Mouse (Mus musculus): Measurements from ENCODE around the gene Cnn3. TPM values are rescaled to one million over a fixed set of nuclear protein-coding genes. Genes with fewer than 3 reads are reported as not detected.

Gene Cnn3
- total RNA-seq, 2 experiments from 2014 or later, result 65.0 to 67.9 TPM

DNA sequence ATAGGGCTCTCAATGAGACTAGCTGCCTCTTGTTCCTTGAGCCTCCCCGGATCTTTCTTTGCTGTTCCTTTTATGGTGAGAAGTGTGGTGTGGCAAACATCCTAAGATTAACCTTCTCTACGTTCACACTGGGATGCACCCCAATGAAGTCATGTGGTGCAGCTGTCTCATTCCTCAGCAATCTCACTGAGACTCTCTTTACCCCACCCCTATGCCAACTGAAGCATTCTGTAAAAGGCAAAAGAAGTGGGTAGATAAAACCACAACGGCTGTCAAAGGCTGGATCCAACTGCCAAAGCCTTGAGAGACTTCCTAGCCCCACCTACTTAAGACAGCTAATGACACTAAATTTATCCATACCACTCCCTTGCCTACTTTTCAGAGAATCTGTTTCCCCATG lies 48.4 kb downstream of the Cnn3 start:
- DNase-seq (ENCODE audit: low spot score in 2 of 2), result no peak
- intact Hi-C loops (cut with DNase I), result loop anchor here (1.0 kb wide), 1 partner anchor 24 kb away; no protein-coding TSS in a partner anchor

DNA sequence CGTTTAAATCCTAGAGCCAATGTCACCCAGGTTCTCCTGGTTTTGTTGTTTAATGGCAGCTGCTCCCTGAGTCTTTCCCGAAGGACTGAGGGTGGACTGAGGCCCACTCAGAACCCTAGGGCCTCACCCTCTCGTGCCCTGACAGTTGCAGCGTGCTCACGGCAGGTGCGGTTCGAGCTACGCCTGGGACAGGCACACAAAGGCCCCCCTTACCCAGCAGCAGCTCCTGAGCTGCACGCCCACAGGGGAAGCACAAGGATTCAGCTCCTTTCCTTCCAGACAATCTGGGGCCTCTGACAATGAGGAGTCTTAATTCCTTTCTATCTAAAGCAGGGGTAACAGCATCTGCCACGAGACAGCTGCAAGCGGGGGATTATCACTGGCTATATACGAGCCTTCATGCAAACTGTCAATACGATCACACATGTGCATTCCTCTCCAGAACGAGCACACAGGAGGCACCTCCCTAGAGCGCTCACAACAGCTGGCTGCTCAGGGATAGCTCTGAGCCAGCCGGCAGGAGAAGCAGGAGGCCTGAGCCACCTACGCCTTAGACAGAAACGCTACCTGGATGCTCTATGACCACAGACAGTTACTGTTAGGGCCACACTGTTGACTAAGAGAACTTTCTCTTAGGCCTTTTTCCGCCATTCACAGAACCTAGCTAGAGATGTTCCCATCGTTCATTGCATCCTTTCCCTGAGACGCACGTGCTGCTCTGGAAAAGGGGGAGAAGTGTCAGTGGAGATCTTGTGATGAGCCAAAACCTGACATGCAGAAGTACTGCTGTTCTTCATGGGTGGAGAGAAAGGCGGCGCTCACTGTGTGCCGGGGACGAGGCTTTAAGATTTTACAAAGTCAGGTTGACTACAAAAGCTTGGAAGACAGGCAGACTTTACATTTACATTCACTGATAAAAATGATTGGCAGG lies 54.0 kb downstream of the Cnn3 start:
- intact Hi-C loops (cut with DNase I), result no loop called here
- DNase-seq (ENCODE audit: low spot score in 2 of 2), result peak in 1 of 2 experiments; percentile 25

DNA sequence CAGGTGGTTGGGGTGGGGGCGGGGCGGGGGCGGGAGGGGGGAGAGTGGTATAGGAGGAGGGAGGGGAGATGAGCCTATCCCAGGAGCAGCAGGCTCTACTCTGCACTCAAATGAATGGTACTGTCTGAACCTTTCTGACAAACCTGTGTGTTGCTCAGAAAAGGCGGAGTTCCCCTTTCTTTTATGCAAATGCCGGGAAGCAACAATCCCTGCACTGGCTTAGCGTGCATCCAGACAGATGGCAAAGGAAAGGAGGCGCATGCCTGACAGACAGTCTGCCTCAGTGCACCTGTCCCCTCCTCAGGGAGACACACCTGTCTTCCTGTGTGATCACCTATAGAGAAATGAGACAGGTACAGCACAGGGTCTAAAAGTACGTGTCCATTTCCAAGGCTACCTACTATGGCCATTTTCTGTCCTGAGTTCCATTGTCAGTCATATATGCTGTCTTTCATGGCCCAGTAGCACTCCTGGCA lies 54.7 kb downstream of the Cnn3 start:
- DNase-seq (ENCODE audit: low spot score in 2 of 2), result no peak
- intact Hi-C loops (cut with DNase I), result no loop called here

DNA sequence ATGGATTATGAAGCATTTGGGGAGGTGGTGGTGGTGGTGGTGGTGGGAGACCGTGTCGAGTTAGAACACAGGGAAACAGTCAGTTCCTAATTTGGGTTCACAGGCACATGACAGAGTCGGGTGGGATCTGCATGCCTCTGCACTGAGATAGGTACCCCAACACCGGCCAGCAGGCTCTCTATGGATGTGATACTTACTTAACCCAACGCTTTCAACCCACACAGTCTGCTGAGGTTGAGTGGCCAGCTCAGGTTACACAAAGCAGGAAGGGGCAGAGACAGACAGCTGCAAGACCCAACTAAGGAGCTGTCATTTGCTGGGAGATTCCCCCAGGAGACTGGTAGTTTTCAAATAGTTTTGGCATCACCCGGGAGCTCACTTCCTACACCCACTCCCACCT lies 55.3 kb downstream of the Cnn3 start:
- intact Hi-C loops (cut with DNase I), result no loop called here
- no peak for DNase-seq (ENCODE audit: low spot score in 2 of 2)

DNA sequence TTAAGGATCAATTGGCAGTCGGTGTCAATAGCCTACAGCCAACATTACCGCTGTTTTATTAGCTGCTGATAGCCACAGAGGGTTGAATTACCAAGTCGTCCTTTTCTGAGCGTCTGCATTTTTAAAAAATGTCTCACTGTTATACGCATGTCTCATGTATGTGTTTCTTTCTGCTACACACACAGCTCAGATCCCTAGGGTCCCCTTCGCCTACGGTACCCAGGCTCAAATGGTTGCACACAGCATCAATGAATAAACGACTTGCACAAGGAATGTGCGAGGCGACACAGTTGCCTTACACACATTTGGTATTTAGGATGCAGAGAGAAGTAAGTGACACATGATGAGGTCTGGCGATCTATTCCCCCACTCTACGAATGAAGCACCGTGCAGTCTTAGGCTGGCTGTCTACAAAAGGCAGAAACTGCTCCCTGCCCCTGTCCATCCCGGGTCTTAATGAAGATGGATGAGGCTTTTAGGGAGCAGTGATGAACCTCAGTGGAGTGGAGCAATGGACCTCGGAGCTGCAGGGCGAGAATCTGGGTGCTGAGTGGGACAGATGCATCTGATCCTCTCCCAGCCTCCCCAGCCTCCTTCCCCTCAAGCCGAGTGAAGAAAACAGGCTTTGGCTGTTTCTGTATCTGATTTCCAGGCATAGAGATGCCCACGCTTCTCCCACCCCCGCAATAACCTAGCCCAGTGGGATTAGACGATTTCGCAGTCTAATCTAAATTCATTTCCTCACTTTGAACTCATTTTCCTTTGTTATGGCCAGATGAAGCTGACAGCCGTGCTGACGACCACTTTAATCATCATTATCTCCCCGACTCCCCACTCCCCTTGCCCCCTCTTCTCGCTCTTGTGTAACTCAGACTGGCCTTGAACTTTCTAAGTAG lies 57.2 kb downstream of the Cnn3 start:
- DNase-seq (ENCODE audit: low spot score in 2 of 2), result no peak

DNA sequence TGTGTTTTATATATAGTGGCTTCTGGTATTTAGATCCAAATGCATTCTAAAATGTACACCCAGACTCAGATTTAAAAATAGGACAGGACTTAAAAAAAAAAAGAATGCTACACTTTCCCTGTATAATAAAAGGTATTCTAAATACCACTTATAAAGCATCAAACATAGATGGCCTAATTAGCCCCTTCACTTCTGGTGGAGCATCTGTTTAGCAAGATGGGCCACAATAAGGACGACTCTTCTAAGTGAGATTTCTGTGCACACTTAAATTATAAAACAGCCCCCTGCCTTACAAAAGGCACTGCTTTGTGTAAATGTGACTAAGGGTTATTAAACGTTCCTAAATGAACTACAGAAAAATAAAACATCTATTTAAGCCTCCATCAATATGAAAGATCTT lies 58.9 kb downstream of the Cnn3 start:
- no peak for DNase-seq (ENCODE audit: low spot score in 2 of 2)
- intact Hi-C loops (cut with DNase I), result no loop called here

More for the DNA sequence above, 57.2 kb downstream of the Cnn3 start:
- intact Hi-C loops (cut with DNase I), result no loop called here

DNA sequence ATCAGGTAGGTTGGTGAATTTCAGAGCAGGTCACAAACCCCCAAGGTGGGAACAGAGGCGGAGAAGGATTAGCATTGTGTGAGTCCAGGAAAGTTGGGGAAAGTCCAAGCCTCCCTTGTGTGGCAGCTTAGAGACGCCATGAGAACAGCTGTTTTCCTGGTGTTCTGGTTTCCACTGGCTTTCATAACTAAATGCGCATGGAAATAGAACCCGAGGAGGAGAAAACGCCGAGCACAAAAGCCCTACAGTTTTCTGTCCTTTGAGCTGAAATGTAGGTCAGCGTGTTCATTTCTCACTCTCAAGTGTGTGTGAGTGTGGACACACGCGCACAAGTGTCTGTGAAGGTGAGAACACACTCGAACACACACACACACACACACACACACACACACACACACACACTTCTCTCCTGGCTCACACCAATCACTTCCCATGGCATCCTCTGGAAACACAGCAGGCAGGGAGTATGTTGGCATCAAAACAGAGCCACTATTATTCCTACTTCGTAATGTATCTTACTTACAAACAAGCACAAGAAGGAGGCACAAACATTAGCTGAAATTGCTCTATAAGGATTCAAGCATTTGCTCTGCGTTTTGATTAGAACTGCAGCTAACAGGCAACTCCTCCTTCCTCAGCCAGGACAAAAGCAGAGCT lies 63.3 kb downstream of the Cnn3 start:
- DNase-seq (ENCODE audit: low spot score in 2 of 2), result peak; percentile 51 to 80
- intact Hi-C loops (cut with DNase I), result no loop called here

DNA sequence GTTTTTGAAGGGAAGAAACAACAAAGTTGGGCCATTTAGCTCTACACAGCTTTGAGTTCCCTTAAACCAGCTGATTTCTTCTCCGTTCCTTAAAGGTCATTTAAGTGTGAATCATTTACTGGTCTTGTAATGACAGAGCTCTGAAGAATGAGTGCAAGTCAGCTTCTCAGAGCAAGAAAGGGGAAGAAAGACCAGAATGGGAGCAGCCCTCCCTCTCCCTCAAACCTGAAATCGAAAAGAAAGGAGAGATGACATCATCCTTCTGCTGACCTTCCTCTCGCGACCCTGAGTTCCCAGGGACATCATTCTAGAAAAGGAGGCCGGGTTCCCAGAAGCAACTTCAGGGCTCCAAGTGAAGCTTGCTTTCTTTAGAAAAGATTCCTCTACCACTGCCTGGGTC lies 64.6 kb downstream of the Cnn3 start:
- intact Hi-C loops (cut with DNase I), result no loop called here
- DNase-seq (ENCODE audit: low spot score in 2 of 2), result no peak

DNA sequence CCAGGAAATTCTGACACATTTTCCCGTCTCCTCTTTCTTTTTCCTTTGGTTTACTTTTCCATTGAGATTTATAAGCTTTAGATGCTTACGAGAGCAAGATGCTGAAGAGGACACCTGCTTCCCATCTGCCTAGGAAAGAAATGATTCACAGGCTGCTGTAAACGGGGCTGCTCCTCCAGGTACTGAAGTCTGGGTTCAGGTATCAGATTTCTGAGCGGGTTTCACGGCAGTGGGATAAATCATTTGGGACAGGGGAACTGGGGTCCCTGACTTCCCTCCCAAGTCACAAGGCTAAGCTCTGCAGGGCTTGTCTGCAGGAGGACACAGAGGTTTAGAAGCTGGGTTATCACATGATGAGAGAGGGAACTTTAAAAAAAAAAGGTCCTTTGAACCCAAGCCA lies 65.7 kb downstream of the Cnn3 start:
- DNase-seq (ENCODE audit: low spot score in 2 of 2), result no peak
- intact Hi-C loops (cut with DNase I), result no loop called here

DNA sequence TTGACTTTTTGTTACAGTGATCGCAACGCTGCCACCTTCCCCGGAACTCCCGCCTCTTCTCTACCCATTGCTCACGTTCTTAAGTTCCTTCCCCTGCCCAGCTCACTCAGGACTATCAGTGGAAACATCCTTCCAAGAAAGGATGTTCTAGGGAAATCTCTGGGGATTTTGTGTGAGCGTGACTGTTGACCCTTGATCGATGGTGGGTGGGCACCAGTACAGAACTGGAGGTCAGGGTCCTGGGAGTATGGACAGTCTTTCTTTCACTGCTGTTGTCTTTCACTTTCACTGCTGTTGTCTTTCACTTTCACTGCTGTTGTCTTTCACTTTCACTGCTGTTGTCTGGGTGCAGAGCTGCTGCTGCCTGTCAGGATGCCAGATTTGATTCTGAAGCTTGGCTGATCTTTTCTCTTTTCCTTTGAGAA lies 67.7 kb downstream of the Cnn3 start:
- intact Hi-C loops (cut with DNase I), result no loop called here
- DNase-seq (ENCODE audit: low spot score in 2 of 2), result no peak

DNA sequence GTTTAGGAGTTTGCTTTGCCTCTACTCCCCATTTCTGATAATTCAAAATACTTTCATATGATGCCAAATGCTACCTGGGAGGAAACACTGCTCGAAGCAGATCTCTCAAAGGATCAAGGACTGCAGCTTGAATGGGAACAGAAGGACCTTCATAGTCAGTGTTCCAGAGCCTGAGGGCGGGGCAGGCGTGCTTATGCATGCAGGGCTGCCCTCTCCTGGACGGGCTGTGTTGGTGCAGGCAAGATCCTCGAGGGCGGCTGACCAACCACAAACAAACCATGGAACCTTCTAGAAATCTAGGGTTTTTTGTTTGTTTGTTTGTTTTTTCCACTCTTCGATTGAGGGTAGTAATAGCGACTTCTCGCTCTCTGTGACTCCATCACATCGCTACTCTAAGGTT lies 73.9 kb downstream of the Cnn3 start:
- intact Hi-C loops (cut with DNase I), result loop anchor here (2.0 to 10.0 kb wide), 2 partner anchors 193 to 335 kb away; no protein-coding TSS in a partner anchor
- peak; percentile 64 to 67 for DNase-seq (ENCODE audit: low spot score in 2 of 2)

DNA sequence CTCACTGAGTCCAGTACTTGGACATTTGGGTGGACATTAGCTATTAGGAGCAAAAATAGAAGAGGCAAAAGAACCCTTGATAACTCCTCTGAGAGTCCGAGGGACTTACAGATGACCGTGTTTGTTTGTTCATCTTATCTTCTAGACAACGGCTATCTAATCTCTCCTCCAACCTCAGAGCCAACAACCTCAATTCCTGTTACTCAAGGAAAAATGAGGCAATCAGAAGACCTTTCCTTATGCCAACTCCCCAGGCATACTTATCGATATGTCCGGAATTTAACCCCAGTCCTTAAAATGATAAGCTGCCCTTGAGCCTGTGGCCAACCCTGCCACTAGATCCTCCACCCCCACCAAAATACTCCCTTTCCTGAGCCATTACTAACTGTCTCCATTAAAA lies 74.4 kb downstream of the Cnn3 start:
- intact Hi-C loops (cut with DNase I), result loop anchor here (2.0 to 10.0 kb wide), 2 partner anchors 194 to 336 kb away; no protein-coding TSS in a partner anchor
- no peak for DNase-seq (ENCODE audit: low spot score in 2 of 2)

DNA sequence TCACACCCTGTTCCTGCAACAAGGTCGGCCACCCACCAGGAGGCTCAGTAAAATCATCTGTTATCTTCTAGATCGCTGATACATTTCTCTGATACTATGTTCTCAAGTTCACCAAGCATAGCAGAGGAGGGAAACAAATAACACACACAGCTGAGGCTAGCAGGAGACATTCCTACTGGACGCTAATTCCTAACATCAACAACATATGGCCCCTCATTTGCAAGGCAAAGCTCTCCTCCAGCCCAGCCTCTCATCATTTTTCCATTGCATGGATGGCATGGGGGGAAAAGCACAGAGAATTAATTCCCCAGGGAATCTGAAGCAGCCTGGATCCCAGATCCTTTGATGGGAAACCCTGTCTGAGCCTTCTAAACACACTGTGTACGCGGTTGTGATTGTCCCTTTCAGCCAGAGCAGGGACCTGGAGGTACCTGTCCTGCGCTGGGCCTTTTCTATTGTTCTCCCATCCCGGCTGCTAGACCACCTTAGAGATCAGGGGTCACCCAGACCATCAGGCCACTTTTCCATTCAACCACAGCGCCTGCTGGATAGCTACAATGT lies 78.7 kb downstream of the Cnn3 start:
- DNase-seq (ENCODE audit: low spot score in 2 of 2), result no peak
- intact Hi-C loops (cut with DNase I), result loop anchor here (10.0 kb wide), 1 partner anchor 340 kb away; no protein-coding TSS in a partner anchor

DNA sequence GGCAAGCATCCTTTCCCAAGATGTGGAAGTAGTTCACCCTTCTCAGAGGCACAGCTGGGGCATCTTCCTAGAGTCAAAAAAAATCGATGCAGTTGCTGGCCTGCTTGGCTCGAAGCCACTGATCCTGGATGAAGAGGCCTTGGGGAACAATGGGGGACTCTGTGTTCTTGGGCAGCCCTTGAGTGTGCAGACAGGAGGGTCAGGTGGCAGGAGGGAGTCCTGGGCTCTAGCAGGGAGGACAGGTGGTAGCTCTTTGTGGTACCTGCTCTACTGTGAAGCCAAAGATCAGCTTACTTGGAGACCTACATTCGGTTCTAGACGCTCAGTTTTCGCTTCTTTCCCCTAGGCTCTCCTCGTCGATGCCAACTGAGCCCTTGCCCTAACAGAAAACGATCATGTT lies 79.9 kb downstream of the Cnn3 start:
- intact Hi-C loops (cut with DNase I), result loop anchor here (10.0 kb wide), 1 partner anchor 341 kb away; no protein-coding TSS in a partner anchor
- DNase-seq (ENCODE audit: low spot score in 2 of 2), result no peak

DNA sequence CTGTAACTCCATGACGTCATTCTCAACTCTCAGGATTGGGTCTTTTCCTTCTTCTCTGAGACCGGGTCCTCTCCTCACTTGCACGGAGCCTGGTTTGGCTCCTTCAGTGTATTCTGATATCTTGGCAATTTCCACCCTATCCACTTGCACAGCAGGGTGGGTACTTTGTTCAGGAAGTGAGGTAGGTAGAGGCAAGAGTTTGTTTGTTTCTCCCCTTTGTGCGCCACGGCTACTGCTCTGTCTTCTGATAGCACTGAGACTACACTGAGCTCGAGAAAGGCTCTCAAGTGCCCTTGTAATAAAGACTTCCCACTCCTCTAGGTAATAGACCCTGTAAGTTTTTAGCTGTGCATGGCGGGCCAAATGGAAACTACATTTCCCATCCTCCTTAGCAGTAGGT lies 80.5 kb downstream of the Cnn3 start:
- intact Hi-C loops (cut with DNase I), result loop anchor here (10.0 kb wide), 1 partner anchor 342 kb away; no protein-coding TSS in a partner anchor
- no peak for DNase-seq (ENCODE audit: low spot score in 2 of 2)

DNA sequence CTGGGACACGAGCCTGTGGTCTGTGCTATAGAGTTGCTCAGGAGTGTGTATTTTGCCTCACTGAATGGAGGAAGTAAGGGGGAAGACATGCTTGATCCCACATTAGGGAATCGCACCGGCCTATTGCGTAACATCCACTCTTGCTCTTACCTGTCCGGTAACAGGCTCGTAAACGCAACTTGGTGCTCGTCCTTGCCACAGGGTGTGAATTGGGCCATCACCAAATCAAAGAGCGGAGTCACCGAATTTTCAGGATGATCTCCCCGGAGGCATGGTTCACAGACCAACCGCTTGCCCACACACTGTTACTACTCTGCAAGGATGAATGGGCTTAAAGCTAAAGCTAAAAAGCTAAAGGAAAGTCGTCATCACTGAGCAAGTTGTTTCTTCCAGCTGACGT lies 81.4 kb downstream of the Cnn3 start:
- no peak for DNase-seq (ENCODE audit: low spot score in 2 of 2)
- intact Hi-C loops (cut with DNase I), result loop anchor here (10.0 kb wide), 1 partner anchor 343 kb away; no protein-coding TSS in a partner anchor

All from left cerebral cortex, postnatal 14 days (tissue).